Mouse (Mus musculus) MEL (cell line): ENCODE data around the gene Cux1. TPM values are rescaled to one million over a fixed set of nuclear protein-coding genes. Genes with fewer than 3 reads are reported as not detected.

Experiments
- DNase-seq: peaks from one replicate; pipeline ENCODE4 v3.0.0; 2011; ENCODE audit warnings: low read depth, low spot score
- H3K27ac ChIP-seq: 2 replicates; pipeline ENCODE4 v1.5.1; 2012; ENCODE audit warnings: low read depth, mild to moderate bottlenecking, control low read depth, low read length, moderate library complexity; ENCODE audit not compliant: control insufficient read depth
- H3K27me3 ChIP-seq, 2 experiments: fragments of 150-350 bp in 1 of 2; sonication (generic) in 1 of 2; 2 replicates each; pipeline ENCODE4 v1.6.1; 2012; ENCODE audit warnings: low read length in 2 of 2, mild to moderate bottlenecking in 2 of 2, improper control_type of control experiment in 1 of 2, moderate library complexity in 1 of 2; ENCODE audit not compliant: insufficient read depth in 2 of 2, control insufficient read depth in 1 of 2
- H3K36me3 ChIP-seq, 2 experiments: 2 replicates each; pipeline ENCODE4 v1.6.1; 2012 to 2014; ENCODE audit warnings: low read length in 2 of 2, improper control_type of control experiment in 1 of 2, inconsistent platforms in 1 of 2, mild to moderate bottlenecking in 1 of 2; ENCODE audit not compliant: insufficient read depth in 2 of 2, control insufficient read depth in 1 of 2
- H3K4me1 ChIP-seq, 2 experiments: fragments of 150-350 bp in 1 of 2; sonication (generic) in 1 of 2; 2 replicates each; pipeline ENCODE4 v1.6.1; 2012; ENCODE audit warnings: low read length in 2 of 2, improper control_type of control experiment in 1 of 2, mild to moderate bottlenecking in 1 of 2; ENCODE audit not compliant: insufficient read depth in 2 of 2, control insufficient read depth in 1 of 2
- H3K4me3 ChIP-seq, 2 experiments: fragments of 150-350 bp in 1 of 2; sonication (generic) in 1 of 2; 2 replicates each; pipeline ENCODE4 v1.5.1; 2012; ENCODE audit warnings: low read depth in 2 of 2, low read length in 2 of 2, mild to moderate bottlenecking in 2 of 2, moderate library complexity in 2 of 2, control low read depth in 1 of 2, improper control_type of control experiment in 1 of 2; ENCODE audit not compliant: control insufficient read depth in 1 of 2, insufficient read depth in 1 of 2
- H3K79me2 ChIP-seq: 2 replicates; pipeline ENCODE4 v1.6.1; 2012; ENCODE audit warnings: mild to moderate bottlenecking, low read length, moderate library complexity; ENCODE audit not compliant: control insufficient read depth, poor library complexity, insufficient read depth
- H3K9ac ChIP-seq: 2 replicates; pipeline ENCODE4 v1.6.1; 2012; ENCODE audit warnings: low read depth, mild to moderate bottlenecking, control low read depth, low read length, moderate library complexity; ENCODE audit not compliant: control insufficient read depth, poor library complexity, severe bottlenecking
- H3K9me3 ChIP-seq: fragments of 150-350 bp; sonication (generic); replicated peaks from 2 replicates; pipeline ENCODE4 v1.6.1; 2012; ENCODE audit warnings: mild to moderate bottlenecking, low read length, improper control_type of control experiment, moderate library complexity; ENCODE audit not compliant: insufficient read depth
- CHD2 ChIP-seq: IDR thresholded peaks from 2 replicates; pipeline ENCODE4 v1.6.1; 2011; ENCODE audit warnings: low read length, improper control_type of control experiment
- HCFC1 ChIP-seq: IDR thresholded peaks from 2 replicates; pipeline ENCODE4 v1.6.1; 2012; ENCODE audit warnings: low read depth, mild to moderate bottlenecking, inconsistent platforms, low read length, improper control_type of control experiment, moderate library complexity
- JUND ChIP-seq: IDR thresholded peaks from 2 replicates; pipeline ENCODE4 v1.6.1; 2011; ENCODE audit warnings: low read depth, mild to moderate bottlenecking, improper control_type of control experiment, low read length
- MAFK ChIP-seq: IDR thresholded peaks from 2 replicates; pipeline ENCODE4 v1.6.1; 2011; ENCODE audit warnings: low read depth, mild to moderate bottlenecking, low read length, improper control_type of control experiment, borderline replicate concordance
- MAZ ChIP-seq: IDR thresholded peaks from 2 replicates; pipeline ENCODE4 v1.6.1; 2012; ENCODE audit warnings: low read depth, mild to moderate bottlenecking, inconsistent platforms, low read length, improper control_type of control experiment
- NELFE ChIP-seq: IDR thresholded peaks from 2 replicates; pipeline ENCODE4 v1.6.1; 2011; ENCODE audit warnings: low read depth, low read length, improper control_type of control experiment
- RAD21 ChIP-seq: IDR thresholded peaks from 2 replicates; pipeline ENCODE4 v1.6.1; 2011; ENCODE audit warnings: mild to moderate bottlenecking, low read depth, low read length, improper control_type of control experiment
- RCOR1 ChIP-seq: IDR thresholded peaks from 2 replicates; pipeline ENCODE4 v1.6.1; 2012; ENCODE audit warnings: low read depth, mild to moderate bottlenecking, inconsistent platforms, low read length, improper control_type of control experiment
- SMC3 ChIP-seq: IDR thresholded peaks from 2 replicates; pipeline ENCODE4 v1.6.1; 2011; ENCODE audit warnings: low read depth, low read length, improper control_type of control experiment
- TAL1 ChIP-seq: IDR thresholded peaks from 2 replicates; pipeline ENCODE4 v1.6.1; 2012; ENCODE audit warnings: mild to moderate bottlenecking, inconsistent platforms, low read length, moderate library complexity, mixed read lengths
- ZC3H11A ChIP-seq: IDR thresholded peaks from 2 replicates; pipeline ENCODE4 v1.6.1; 2012; ENCODE audit warnings: low read depth, mild to moderate bottlenecking, inconsistent platforms, low read length, improper control_type of control experiment
- ZKSCAN1 ChIP-seq: IDR thresholded peaks from 2 replicates; pipeline ENCODE4 v1.6.1; 2012; ENCODE audit warnings: low read depth, mild to moderate bottlenecking, inconsistent platforms, low read length, improper control_type of control experiment, moderate library complexity
- ZNF384 ChIP-seq: IDR thresholded peaks from 2 replicates; pipeline ENCODE4 v1.6.1; 2012; ENCODE audit warnings: low read depth, mild to moderate bottlenecking, inconsistent platforms, low read length, improper control_type of control experiment
- polyA plus RNA-seq, 2 experiments: library from polyadenylated mRNA; stranded (reverse) in 1 of 2; unstranded in 1 of 2; fragments of >175 nt in 1 of 2; fragments of >200 nt in 1 of 2; gene quantifications; 2 replicates each; pipeline versions ENCODE4 v1.2.1 to v1.2.4; 2012; ENCODE audit warnings: low replicate concordance in 2 of 2, low read depth in 1 of 2; ENCODE audit not compliant: insufficient read length in 2 of 2, insufficient read depth in 1 of 2, missing spikeins in 1 of 2
- total RNA-seq: library from RNA; depleted of rRNA; stranded (reverse); fragments of 300-350 nt; gene quantifications from 2 replicates; pipeline ENCODE4 v1.2.3, GENCODE M21; 2012

Cux1 gene
- total and polyA plus RNA-seq, 3 experiments = 71.1 to 104 TPM; not detected in 1

GRCm38 (mm10) chr5:136561641-136562040 is 5.6 kb downstream of the Cux1 start:
- H3K4me1 ChIP-seq = peaks cover 27 to 32% of the 10 kb centered on the region in 2 experiments
- H3K36me3 ChIP-seq = peaks cover 18 to 54% of the 10 kb centered on the region in 2 experiments
- DNase-seq = no peak
- H3K9ac ChIP-seq = no peak overlapping the region
- no peak overlapping the region for H3K4me3 ChIP-seq
- no peaks in the 10 kb centered on the region for H3K9me3 ChIP-seq
- H3K27me3 ChIP-seq = no peaks in the 10 kb centered on the region
- H3K79me2 ChIP-seq = peaks cover 95% of the 10 kb centered on the region
- H3K27ac ChIP-seq = no peak overlapping the region
- TF ChIP-seq RAD21 = no peak
- no peak for TF ChIP-seq HCFC1
- no peak for TF ChIP-seq NELFE
- no peak for TF ChIP-seq MAFK
- TF ChIP-seq, all 39 proteins: peak for 0

GRCm38 (mm10) chr5:136560656-136561055 is 6.6 kb downstream of the Cux1 start:
- Histone ChIP-seq H3K36me3 (peaks cover 21 to 62% of the 10 kb centered on the region in 2 experiments), H3K27me3 (no peaks in the 10 kb centered on the region), H3K9me3 (no peaks in the 10 kb centered on the region), H3K27ac (no peak overlapping the region), H3K4me1 (peaks cover 33 to 37% of the 10 kb centered on the region in 2 experiments), H3K4me3 (no peak overlapping the region), H3K9ac (no peak overlapping the region), H3K79me2 (peaks cover 95% of the 10 kb centered on the region)
- DNase-seq = no peak
- no peak for TF ChIP-seq MAZ
- TF ChIP-seq ZNF384 = no peak
- no peak for TF ChIP-seq ZKSCAN1
- no peak for TF ChIP-seq JUND
- TF ChIP-seq ZC3H11A = no peak
- TF ChIP-seq HCFC1 = no peak
- TF ChIP-seq SMC3 = no peak
- no peak for TF ChIP-seq CHD2
- no peak for TF ChIP-seq TAL1

GRCm38 (mm10) chr5:136557446-136557845 is 9.8 kb downstream of the Cux1 start:
- Histone ChIP-seq H3K27ac (no peak overlapping the region), H3K79me2 (peaks cover 95% of the 10 kb centered on the region), H3K9me3 (no peaks in the 10 kb centered on the region), H3K27me3 (no peaks in the 10 kb centered on the region), H3K9ac (no peak overlapping the region), H3K4me1 (peaks cover 24 to 26% of the 10 kb centered on the region in 2 experiments), H3K4me3 (no peak overlapping the region), H3K36me3 (peaks cover 24 to 41% of the 10 kb centered on the region in 2 experiments)
- TF ChIP-seq RCOR1 (no peak), HCFC1 (no peak)
- no peak for DNase-seq
